Mouse (Mus musculus) G1E (cell line): ENCODE data around the gene Scg5. TPM values are rescaled to one million over a fixed set of nuclear protein-coding genes. Genes with fewer than 3 reads are reported as not detected.

Experiments used
- ATAC-seq: 2 replicates; pipeline ENCODE4 v1.8.0; 2016; ENCODE audit warnings: mild to moderate bottlenecking; ENCODE audit not compliant: insufficient number of reproducible peaks, poor library complexity, low FRiP score, severe bottlenecking; ENCODE audit errors: extremely low read depth
- DNase-seq: peaks from one replicate; pipeline ENCODE4 v3.0.0; 2012; ENCODE audit warnings: low spot score
- H3K27me3 ChIP-seq: 2 replicates; pipeline ENCODE4 v1.6.1; 2012; ENCODE audit warnings: mild to moderate bottlenecking, low read length, inconsistent platforms; ENCODE audit not compliant: insufficient read depth
- H3K36me3 ChIP-seq: replicated peaks from 2 replicates; pipeline ENCODE3; 2012; ENCODE audit warnings: mild to moderate bottlenecking, inconsistent platforms
- H3K4me1 ChIP-seq: 2 replicates; pipeline ENCODE4 v1.6.1; 2012; ENCODE audit warnings: low read depth, low read length, inconsistent platforms, mixed read lengths; ENCODE audit not compliant: insufficient read depth
- H3K4me3 ChIP-seq: 2 replicates; pipeline ENCODE4 v1.5.1; 2012; ENCODE audit warnings: low read depth, mild to moderate bottlenecking, inconsistent platforms, low read length, moderate library complexity, mixed read lengths
- H3K9me3 ChIP-seq: replicated peaks from 2 replicates; pipeline ENCODE4 v1.6.1; 2012; ENCODE audit warnings: inconsistent platforms
- CTCF ChIP-seq: IDR thresholded peaks from 2 replicates; pipeline ENCODE4 v1.5.1; 2012; ENCODE audit warnings: low read depth, low read length, inconsistent platforms, mixed read lengths
- GATA1 ChIP-seq: IDR thresholded peaks from 2 replicates; pipeline ENCODE4 v1.6.1; 2012; ENCODE audit warnings: borderline replicate concordance, low read length, inconsistent platforms, mixed read lengths
- GATA2 ChIP-seq: IDR thresholded peaks from 2 replicates; pipeline ENCODE4 v1.6.1; 2012; ENCODE audit warnings: low read depth, low read length, inconsistent platforms, borderline replicate concordance
- POLR2AphosphoS5 ChIP-seq: IDR thresholded peaks from 2 replicates; pipeline ENCODE4 v1.6.1; 2012; ENCODE audit warnings: low read depth, low read length, inconsistent platforms; ENCODE audit not compliant: insufficient replicate concordance
- TAL1 ChIP-seq: conservative IDR thresholded peaks from 2 replicates; pipeline ENCODE4 v1.6.1; 2012; ENCODE audit warnings: low read depth, low read length, inconsistent platforms, mixed read lengths
- polyA plus RNA-seq: library from polyadenylated mRNA; stranded (reverse); fragments of >175 nt; gene quantifications from 2 replicates; pipeline ENCODE4 v1.2.3, GENCODE M21; 2012
- total RNA-seq, 2 experiments: library from RNA; stranded (forward) in 1 of 2; stranded (reverse) in 1 of 2; fragments of 200-1000 nt in 1 of 2; fragments of >200 nt in 1 of 2; fragmentation: Nextera tagmentation in 1 of 2; gene quantifications; 2 replicates each; pipeline ENCODE4 v1.2.3; 2014 to 2017

Scg5 gene
- total and polyA plus RNA-seq, 3 experiments: 0.27 TPM; not detected in 2

DNA sequence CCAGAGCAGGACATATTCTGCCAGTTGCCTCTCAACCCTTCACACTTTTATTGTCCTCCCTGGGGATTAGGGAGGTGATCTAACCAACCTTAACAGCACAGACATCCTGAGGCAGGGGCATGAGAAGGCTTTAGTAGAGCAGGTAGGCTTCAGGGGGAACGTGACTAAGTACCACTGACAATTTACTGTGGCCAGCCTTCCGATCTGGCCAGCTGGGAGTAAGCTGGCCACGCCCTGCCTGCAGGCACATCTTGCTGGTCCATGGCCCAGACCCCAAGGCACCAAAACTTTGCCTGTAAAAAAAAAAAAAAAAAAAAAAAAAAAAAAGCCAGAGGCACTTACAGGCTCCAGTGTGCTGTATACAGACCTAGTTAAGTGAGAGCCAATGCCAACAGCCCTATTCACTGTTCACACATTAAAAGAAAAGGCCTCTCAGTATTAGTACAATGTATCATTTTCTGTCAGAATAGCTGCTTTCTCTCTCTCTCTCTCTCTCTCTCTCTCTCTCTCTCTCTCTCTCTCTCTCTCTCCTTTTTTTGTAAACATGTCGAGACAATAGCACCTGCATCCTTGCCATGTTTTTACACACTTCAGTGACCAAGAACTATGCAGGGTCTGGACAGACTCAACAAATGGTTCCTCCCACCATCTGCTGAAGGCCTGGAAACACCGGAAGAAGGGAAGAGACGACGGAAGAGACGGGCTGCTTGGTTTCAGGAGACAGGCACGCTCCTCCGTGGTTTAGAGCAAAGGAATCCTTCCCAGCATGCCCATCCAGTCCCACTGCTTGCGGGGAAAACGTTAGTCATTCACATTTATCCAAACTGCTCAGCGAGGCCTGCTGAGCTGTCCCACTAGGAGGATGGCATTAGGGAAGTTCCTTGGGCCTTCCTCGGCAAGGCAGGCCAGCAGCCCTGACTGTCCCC, 11.0 kb downstream of the Scg5 start:
- TF ChIP-seq CTCF (no peak), POLR2AphosphoS5 (no peak), GATA2 (no peak)
- H3K27me3 ChIP-seq: no peaks in the 10 kb centered on the region
- no peaks in the 10 kb centered on the region for H3K4me1 ChIP-seq
- DNase-seq: no peak
- 0 out of 2 replicates have a peak, but pooled peaks cover 2% of the 10 kb centered on the region for H3K9me3 ChIP-seq
- peaks cover 16% of the 10 kb centered on the region for H3K36me3 ChIP-seq
- H3K4me3 ChIP-seq: no peak overlapping the region
- no peak for ATAC-seq

DNA sequence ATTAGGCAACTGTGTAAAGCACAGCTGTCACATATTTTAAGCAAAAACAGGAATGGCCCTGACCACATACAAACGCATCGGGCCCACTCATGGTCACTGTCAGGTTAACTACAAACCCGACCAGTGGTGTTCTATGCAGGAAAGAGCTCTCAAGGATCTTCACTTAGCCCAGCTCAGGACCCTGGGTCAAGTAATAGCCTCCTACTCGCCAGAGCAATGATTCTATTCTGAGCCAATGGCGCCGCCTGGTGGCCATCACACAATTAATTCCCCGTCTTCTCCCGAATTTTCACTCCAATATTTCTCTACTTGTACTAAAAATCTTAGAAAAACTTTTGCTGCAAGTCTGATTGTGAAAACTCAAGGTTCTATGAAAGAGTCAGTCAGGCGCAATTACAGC, 21.3 kb downstream of the Scg5 start:
- TF ChIP-seq POLR2AphosphoS5: no peak
- peak; percentile 18; the same call in 1 of the 2 replicates for TF ChIP-seq CTCF
- Histone ChIP-seq H3K9me3 (no peaks in the 10 kb centered on the region), H3K27me3 (no peaks in the 10 kb centered on the region), H3K36me3 (no peaks in the 10 kb centered on the region), H3K4me3 (no peak overlapping the region), H3K4me1 (no peaks in the 10 kb centered on the region)
- peak; percentile 28; the same call in 1 of the 2 replicates for ATAC-seq
- DNase-seq: no peak

DNA sequence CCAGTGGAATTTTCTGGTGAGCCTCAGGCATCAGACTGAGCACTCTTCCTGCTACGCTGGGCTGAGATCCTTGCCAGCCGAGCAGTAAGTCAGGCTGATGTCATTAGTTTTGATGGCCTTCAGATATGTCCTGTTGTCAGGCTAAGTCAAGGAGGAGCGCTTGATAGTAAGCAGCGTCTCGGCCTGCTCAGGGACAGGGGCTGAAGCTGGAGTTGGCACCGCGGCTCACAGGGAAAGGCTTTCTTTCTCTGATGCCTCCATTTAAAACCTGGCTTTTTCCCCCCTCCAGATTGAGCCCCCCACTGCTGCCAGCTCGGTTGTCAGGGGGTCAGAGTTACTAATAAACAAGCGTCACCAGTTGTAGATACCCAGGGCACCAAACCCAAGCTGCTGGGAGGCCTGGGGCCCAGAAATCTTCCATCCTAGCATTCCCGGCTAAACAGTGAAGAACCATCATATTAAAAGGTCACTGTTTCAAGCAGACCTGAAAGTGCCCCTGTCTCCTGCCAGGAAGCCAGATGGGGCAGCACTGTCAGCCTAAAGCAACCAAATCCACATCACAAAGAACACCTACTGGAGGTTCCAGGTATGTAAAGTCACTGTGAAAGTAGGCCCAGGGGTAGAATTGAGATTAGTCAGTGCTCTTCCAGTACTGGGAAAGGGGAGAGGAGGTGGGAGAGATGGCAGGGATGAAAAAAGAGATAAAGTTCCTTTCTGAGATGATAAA, 21.9 kb downstream of the Scg5 start:
- Histone ChIP-seq H3K9me3 (no peaks in the 10 kb centered on the region), H3K4me1 (no peaks in the 10 kb centered on the region), H3K36me3 (no peaks in the 10 kb centered on the region), H3K27me3 (no peaks in the 10 kb centered on the region), H3K4me3 (no peak overlapping the region)
- no peak for ATAC-seq
- no peak for DNase-seq
- TF ChIP-seq POLR2AphosphoS5: no peak
- no peak for TF ChIP-seq GATA2
- no peak for TF ChIP-seq CTCF
- no peak for TF ChIP-seq GATA1
- TF ChIP-seq TAL1: no peak

DNA sequence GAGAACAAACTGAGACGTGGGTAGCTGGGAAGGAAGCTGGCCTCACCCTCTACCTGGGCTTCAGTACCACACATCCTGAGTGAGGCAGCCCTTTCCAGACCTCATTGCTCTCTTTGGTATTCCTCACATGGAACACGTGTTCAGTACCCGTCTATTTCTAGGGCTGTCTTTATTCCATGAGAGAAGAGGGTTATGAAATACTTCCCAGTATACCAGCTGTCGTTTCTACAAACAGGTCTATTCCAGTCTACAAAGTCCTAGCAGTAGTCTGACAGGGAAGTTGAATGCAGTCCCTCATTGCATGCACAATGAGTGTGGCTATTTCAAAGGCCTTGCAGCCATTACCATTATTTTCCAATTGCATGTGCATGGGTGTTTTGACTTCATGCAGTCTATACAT, 23.2 kb downstream of the Scg5 start:
- DNase-seq (no peak), ATAC-seq (no peak)
- Histone ChIP-seq H3K36me3 (no peaks in the 10 kb centered on the region), H3K4me3 (no peak overlapping the region), H3K9me3 (no peaks in the 10 kb centered on the region), H3K27me3 (no peaks in the 10 kb centered on the region), H3K4me1 (no peaks in the 10 kb centered on the region)
- no peak for TF ChIP-seq GATA2
- TF ChIP-seq GATA1: no peak
- no peak for TF ChIP-seq TAL1
- no peak for TF ChIP-seq POLR2AphosphoS5
- no peak for TF ChIP-seq CTCF

DNA sequence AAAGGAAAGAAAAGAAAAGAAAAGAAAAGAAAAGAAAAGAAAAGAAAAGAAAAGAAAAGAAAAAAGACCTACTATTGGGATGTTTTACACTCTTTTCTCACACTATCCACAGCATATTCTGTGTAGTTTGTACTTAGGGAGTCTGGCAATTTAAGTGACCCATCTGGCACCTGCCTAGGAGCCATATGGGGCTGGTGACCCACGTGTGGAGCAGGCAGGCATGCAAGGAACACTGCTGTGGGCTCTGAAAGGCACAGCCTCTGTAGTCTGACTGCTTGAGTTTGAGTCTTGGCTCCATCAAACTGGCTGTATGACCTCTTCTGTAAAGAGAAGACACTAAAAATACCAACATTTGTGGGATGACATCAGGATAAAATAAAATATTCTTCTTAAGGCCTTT, 25.2 kb downstream of the Scg5 start:
- TF ChIP-seq TAL1 (no peak), POLR2AphosphoS5 (no peak), GATA2 (no peak), GATA1 (no peak), CTCF (no peak)
- DNase-seq (no peak), ATAC-seq (no peak)
- H3K4me3 ChIP-seq: no peak overlapping the region
- peaks cover 5% of the 10 kb centered on the region for H3K9me3 ChIP-seq
- no peaks in the 10 kb centered on the region for H3K36me3 ChIP-seq
- H3K4me1 ChIP-seq: no peaks in the 10 kb centered on the region
- H3K27me3 ChIP-seq: no peaks in the 10 kb centered on the region

DNA sequence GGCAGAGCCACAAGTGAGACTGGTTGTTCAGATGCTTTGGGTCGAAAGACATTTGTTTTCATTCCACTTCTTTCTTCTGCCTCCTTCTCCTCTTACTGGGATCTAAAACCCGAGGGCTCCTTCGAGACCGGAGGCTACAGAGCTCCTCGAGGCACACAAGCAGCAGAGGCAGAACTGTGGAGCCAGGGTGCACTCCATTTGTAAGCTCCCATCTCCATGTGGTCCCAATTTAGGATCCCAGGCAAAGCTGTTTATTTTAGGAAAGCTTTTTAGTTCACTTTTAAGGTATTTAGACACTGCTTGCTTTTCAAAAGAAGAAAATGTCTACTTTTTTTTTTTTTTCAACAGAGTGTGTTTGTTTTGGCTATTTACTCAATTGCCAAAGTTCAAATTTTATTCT, 28.1 kb downstream of the Scg5 start:
- no peaks in the 10 kb centered on the region for H3K4me1 ChIP-seq
- H3K4me3 ChIP-seq: no peak overlapping the region
- no peaks in the 10 kb centered on the region for H3K36me3 ChIP-seq
- no peak for ATAC-seq
- DNase-seq: no peak
- H3K9me3 ChIP-seq: peaks cover 8% of the 10 kb centered on the region
- TF ChIP-seq GATA2: no peak
- TF ChIP-seq GATA1: no peak
- no peak for TF ChIP-seq POLR2AphosphoS5
- no peak for TF ChIP-seq TAL1
- TF ChIP-seq CTCF: no peak
- no peaks in the 10 kb centered on the region for H3K27me3 ChIP-seq
